Mouse (Mus musculus): ENCODE measurements around the gene Vash1.

- TF ChIP-seq CTCF (IDR thresholded peaks at IDR 0.05) (no peak), POLR2A (IDR thresholded peaks at IDR 0.05; ENCODE audit: insufficient read depth, low read depth, low read length) (no peak)
Measured at GRCm38 (mm10) chr12:86719961-86720639, 41.6 kb downstream of the Vash1 start.
